Mouse (Mus musculus) lung, postnatal 0 days (tissue): ENCODE data around the gene Zfp512b. TPM values are rescaled to one million over a fixed set of nuclear protein-coding genes. Genes with fewer than 3 reads are reported as not detected.

Experiments
- ATAC-seq: fragments of 200-750 bp; cut with Nextera tagmentation; 2 replicates; pipeline ENCODE4 v1.8.0; 2017; ENCODE audit warnings: moderate library complexity
- DNase-seq: peaks from one replicate; pipeline ENCODE4 v3.0.0-alpha.2; 2016; ENCODE audit warnings: low spot score
- H3K27ac ChIP-seq: fragments of 300-500 bp; sonication (generic); 2 replicates; pipeline ENCODE4 v1.5.1; 2014; ENCODE audit warnings: antibody characterized with exemption, mild to moderate bottlenecking, low read length, mixed read lengths
- H3K27me3 ChIP-seq: fragments of 300-500 bp; sonication (generic); replicated peaks from 2 replicates; pipeline ENCODE4 v1.6.1; 2014; ENCODE audit warnings: low read length, mixed read lengths; ENCODE audit not compliant: insufficient read depth
- H3K36me3 ChIP-seq: fragments of 300-500 bp; sonication (generic); 2 replicates; pipeline ENCODE4 v1.6.1; 2014; ENCODE audit warnings: low read length, mixed read lengths; ENCODE audit not compliant: insufficient read depth
- H3K4me1 ChIP-seq: fragments of 300-500 bp; sonication (generic); 2 replicates; pipeline ENCODE4 v1.6.1; 2014; ENCODE audit warnings: antibody characterized with exemption, low read depth, low read length, mixed read lengths; ENCODE audit not compliant: insufficient read depth
- H3K4me2 ChIP-seq: fragments of 300-500 bp; sonication (generic); replicated peaks from 2 replicates; pipeline ENCODE4 v1.6.1; 2014; ENCODE audit warnings: low read depth, mild to moderate bottlenecking, low read length, moderate library complexity, mixed read lengths
- H3K4me3 ChIP-seq: fragments of 300-500 bp; sonication (generic); 2 replicates; pipeline ENCODE4 v1.5.1; 2014; ENCODE audit warnings: low read depth, low read length
- H3K9ac ChIP-seq: fragments of 300-500 bp; sonication (generic); replicated peaks from 2 replicates; pipeline ENCODE4 v1.6.1; 2014; ENCODE audit warnings: low read depth, mild to moderate bottlenecking
- H3K9me3 ChIP-seq: fragments of 300-500 bp; sonication (generic); 2 replicates; pipeline ENCODE4 v1.6.1; 2016; ENCODE audit warnings: low read length, mixed read lengths
- CTCF ChIP-seq: IDR thresholded peaks from 2 replicates; pipeline ENCODE4 v1.5.1; 2016; ENCODE audit warnings: antibody characterized with exemption, mild to moderate bottlenecking
- EP300 ChIP-seq: IDR thresholded peaks from 2 replicates; pipeline ENCODE4 v1.6.1; 2016; ENCODE audit warnings: antibody characterized with exemption, mild to moderate bottlenecking, control low read depth
- WGBS: fragments of 180-500 bp; shearing (Covaris S2); extraction: QIAGEN DNeasy Blood & Tissue Kit; methylation state at CpG from one replicate; pipeline ENCODE4 v1.1.7; 2014; 5-methylcytosine and 5-hydroxymethylcytosine counted together
- polyA plus RNA-seq: library from polyadenylated mRNA; unstranded; fragments of >200 nt; fragmentation: Nextera tagmentation; extraction: Ambion mirVana; gene quantifications from 2 replicates; pipeline ENCODE4 v1.2.1, GENCODE M21; 2015

The Zfp512b gene
- polyA plus RNA-seq, 1 experiment from 2014 or later, result 24.4 TPM

GRCm38 (mm10) chr2:181597378-181598061 lies 4.9 kb upstream of the Zfp512b start:
- Histone ChIP-seq H3K4me3 (no peak overlapping the region), H3K27me3 (no peaks in the 10 kb centered on the region), H3K27ac (peak overlapping the region; percentile 86; the same call in 1 of the 2 replicates), H3K9me3 (no peaks in the 10 kb centered on the region), H3K36me3 (no peaks in the 10 kb centered on the region), H3K4me1 (peaks cover 13% of the 10 kb centered on the region; the same call in 1 of the 2 replicates), H3K4me2 (no peak overlapping the region), H3K9ac (no peak overlapping the region)
- DNase-seq, result peak; percentile 40
- 67% methylated on average over 7 of the region's 7 CpGs for WGBS
- no peak for ATAC-seq
- no peak; the same call in 1 of the 2 replicates for TF ChIP-seq CTCF
- TF ChIP-seq EP300, result no peak

- H3K9ac ChIP-seq, result no peak overlapping the region
- no peak for DNase-seq
- 44% methylated on average over 6 of the region's 6 CpGs for WGBS
These were observed 3.8 kb upstream of the Zfp512b start for GRCm38 (mm10) chr2:181596221-181596960.

GRCm38 (mm10) chr2:181594946-181595696 lies 2.5 kb upstream of the Zfp512b start:
- H3K27ac ChIP-seq, result no peak overlapping the region
- no peak overlapping the region for H3K4me3 ChIP-seq
- no peaks in the 10 kb centered on the region for H3K27me3 ChIP-seq
- H3K36me3 ChIP-seq, result no peaks in the 10 kb centered on the region
- no peaks in the 10 kb centered on the region for H3K9me3 ChIP-seq
- peak; percentile 73 for TF ChIP-seq CTCF
- no peak for TF ChIP-seq EP300
- DNase-seq, result peak; percentile 63
- WGBS, result 68% methylated on average over 4 of the region's 4 CpGs
- H3K9ac ChIP-seq, result no peak overlapping the region
- ATAC-seq, result no peak
- peaks cover 16% of the 10 kb centered on the region; the same call in 1 of the 2 replicates for H3K4me1 ChIP-seq
- no peak overlapping the region for H3K4me2 ChIP-seq

More at GRCm38 (mm10) chr2:181596221-181596960, 3.8 kb upstream of the Zfp512b start:
- Histone ChIP-seq H3K4me3 (no peak overlapping the region), H3K4me2 (no peak overlapping the region), H3K27me3 (no peaks in the 10 kb centered on the region), H3K36me3 (no peaks in the 10 kb centered on the region), H3K4me1 (peaks cover 19% of the 10 kb centered on the region; the same call in 1 of the 2 replicates), H3K27ac (no peak overlapping the region), H3K9me3 (no peaks in the 10 kb centered on the region)
- ATAC-seq, result no peak
- TF ChIP-seq EP300 (no peak), CTCF (no peak)

GRCm38 (mm10) chr2:181593937-181594336 lies 1.3 kb upstream of the Zfp512b start:
- ATAC-seq (no peak), DNase-seq (peak; percentile 68)
- TF ChIP-seq EP300, result no peak
- peak; percentile 38 for TF ChIP-seq CTCF
- H3K27me3 ChIP-seq, result no peaks in the 10 kb centered on the region
- H3K9ac ChIP-seq, result no peak overlapping the region
- no peak overlapping the region for H3K4me2 ChIP-seq
- no peak overlapping the region for H3K27ac ChIP-seq
- H3K36me3 ChIP-seq, result no peaks in the 10 kb centered on the region
- no peaks in the 10 kb centered on the region for H3K9me3 ChIP-seq
- H3K4me1 ChIP-seq, result peaks cover 13% of the 10 kb centered on the region; the same call in 1 of the 2 replicates
- no peak overlapping the region for H3K4me3 ChIP-seq

- Histone ChIP-seq H3K4me1 (peaks cover 13% of the 10 kb centered on the region; the same call in 1 of the 2 replicates), H3K9me3 (no peaks in the 10 kb centered on the region), H3K9ac (peak overlapping the region; percentile 88), H3K4me3 (peak overlapping the region; percentile 90), H3K27me3 (no peaks in the 10 kb centered on the region), H3K4me2 (peak overlapping the region; percentile 88), H3K36me3 (0 out of 2 replicates have a peak, but pooled peaks cover 7% of the 10 kb centered on the region), H3K27ac (peak overlapping the region; percentile 91)
- DNase-seq, result peak; percentile 66
- no peak for TF ChIP-seq CTCF
- no peak for TF ChIP-seq EP300
- under 1% methylated on average over 6 of the region's 6 CpGs for whole genome bisulfite sequencing
- peak; percentile 34 for ATAC-seq
These were observed 429 bp upstream of the Zfp512b start for GRCm38 (mm10) chr2:181593042-181593421.
